Mouse (Mus musculus) embryo, embryonic 10.5 days (tissue): ENCODE results near the gene Gcn1l1.

ENCODE experiments used
- DNase-seq: peaks from one replicate; pipeline ENCODE4 v3.0.0-alpha.2; 2015; ENCODE audit warnings: low spot score

Gene Gcn1l1

GRCm38 (mm10) chr5:115534856-115535255, 30.2 kb upstream of the Gcn1l1 start:
- DNase-seq: no peak

DNA sequence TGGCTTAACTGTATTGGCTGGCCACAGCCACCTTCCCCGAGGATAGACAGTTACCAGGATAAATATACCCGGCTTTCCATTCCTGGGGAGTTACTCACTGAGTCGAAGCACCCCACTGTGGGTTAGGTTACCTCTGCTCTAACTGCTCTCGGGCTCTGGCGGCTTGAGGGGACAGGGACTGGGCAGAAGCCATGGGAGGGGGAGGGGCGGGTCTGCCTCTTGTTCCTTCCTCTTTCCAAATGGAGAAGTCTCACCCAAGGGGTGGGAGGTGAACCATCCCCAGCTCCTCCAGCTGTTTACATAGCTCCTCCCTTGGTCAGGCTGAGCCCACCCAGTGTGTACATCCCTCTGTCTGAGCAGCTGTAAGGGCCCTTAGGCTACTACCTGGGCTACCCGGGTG, 29.4 kb upstream of the Gcn1l1 start:
- DNase-seq: no peak

- no peak for DNase-seq
These were observed 26.9 kb upstream of the Gcn1l1 start for GRCm38 (mm10) chr5:115538017-115538692.

DNA sequence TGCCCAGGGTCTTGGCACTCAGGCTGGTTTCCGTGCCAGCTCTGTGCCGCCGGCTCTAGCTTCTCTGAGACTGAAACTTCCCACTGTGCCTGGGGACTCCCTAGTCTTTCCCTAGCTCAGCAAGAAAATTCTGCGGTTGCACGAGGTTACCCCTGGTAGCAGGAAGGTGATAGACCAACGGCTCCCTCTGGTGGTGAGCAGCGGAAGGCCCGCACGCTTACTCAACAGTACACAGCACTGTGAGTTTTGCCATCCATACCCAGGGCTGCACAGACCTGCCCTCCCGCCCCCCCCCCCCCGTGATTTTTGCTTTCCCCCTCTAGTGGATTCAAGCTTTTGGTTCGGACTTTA, 26.4 kb upstream of the Gcn1l1 start:
- DNase-seq: peak; percentile 93

- DNase-seq: no peak
These were observed 22.2 kb upstream of the Gcn1l1 start for GRCm38 (mm10) chr5:115542635-115543384.

DNA sequence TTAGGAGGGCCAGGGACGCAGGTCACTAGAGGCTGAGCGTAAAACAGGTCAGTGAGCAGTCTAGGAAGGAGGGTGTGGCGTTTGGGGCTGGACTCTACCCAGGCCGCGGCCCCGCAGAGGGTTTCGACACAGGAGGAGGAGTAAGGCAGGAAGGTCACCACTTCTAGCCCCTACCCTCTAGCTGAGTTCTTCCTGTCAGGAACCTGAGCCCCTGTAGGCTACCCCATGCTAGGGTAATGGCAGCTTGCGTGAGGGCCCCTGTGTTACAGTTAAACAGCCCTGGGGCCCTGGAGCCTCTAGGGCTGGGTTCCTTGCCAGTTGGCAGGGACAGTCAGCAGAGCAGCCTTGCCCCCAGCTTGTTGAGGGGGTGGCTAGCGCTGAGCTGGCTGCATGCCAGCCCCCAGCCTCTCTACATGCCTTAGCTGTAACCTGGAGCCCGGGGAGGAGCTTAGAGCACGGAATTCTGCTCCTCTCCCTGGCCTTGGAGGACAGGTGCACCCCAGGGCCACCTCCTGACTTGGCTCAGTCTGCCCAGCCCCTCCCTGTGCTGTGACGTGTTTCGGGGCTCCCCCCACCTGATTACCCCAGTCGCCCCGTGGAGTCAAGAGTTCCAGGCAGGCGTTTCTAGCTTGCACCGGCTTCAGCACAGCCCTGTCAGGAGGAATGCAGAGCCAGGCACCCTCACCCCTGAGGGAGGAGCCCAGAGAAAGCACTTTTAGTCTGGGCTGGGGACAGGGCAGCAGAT, 21.4 kb upstream of the Gcn1l1 start:
- no peak for DNase-seq

- no peak for DNase-seq
These were observed 20.3 kb upstream of the Gcn1l1 start for GRCm38 (mm10) chr5:115544655-115545185.

DNA sequence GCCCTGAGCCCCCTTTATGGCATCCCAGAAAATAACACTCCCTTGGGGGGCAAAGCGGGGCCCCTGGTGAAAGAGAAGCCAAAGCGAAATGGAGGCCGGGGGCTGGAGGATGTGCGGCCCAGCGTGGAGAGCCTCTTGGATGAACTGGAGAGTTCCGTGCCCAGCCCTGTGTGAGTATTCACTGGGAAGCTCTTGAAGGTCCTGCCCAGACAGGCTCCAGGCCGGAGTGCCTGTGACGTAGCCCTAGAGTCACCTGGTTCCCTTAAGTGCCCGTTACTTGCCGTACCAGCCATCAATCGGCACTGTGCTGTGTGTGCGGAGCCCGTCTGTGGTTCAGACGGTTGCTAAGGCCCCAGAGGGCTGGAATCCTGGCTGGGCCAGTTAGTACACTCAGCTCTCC, 19.4 kb upstream of the Gcn1l1 start:
- no peak for DNase-seq

DNA sequence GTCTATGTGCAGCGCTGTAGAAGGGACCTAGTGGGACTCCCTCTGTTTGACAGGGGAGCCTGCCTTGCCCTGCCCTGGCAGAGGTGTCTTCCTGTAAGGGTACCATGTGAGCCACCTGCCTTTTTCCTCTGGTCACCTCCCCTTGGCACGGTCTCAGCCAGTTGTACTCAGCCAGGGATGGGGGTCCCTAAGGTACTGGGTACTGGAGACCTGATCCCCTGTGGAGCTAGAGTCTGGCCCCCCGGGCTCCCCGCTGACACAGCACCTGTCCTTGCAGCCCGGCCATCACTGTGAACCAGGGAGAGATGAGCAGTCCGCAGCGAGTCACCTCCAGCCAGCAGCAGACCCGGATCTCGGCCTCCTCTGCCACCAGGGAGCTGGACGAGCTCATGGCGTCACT, 18.5 kb upstream of the Gcn1l1 start:
- no peak for DNase-seq

DNA sequence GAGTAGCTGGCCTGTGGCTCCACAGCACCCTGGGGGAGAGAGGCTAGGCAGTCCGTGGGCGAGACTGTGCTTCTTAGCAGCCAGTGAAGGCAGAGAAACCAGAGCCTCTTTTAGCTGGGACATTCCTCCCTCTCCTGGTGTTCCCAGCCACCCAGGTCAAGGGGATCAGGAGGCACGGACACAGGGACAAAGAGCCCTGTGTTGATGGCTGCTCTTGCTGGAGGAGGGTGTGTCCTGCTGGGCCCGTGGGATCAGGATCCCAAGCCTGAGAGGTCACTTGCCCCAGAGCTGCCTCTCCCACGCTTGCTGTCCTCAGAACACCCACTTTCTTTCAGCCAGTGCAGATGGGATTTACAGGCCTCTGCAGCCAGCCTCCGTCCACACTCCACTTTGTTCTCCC, 18.0 kb upstream of the Gcn1l1 start:
- no peak for DNase-seq

- no peak for DNase-seq
These were observed 17.6 kb upstream of the Gcn1l1 start for GRCm38 (mm10) chr5:115547421-115547820.

DNA sequence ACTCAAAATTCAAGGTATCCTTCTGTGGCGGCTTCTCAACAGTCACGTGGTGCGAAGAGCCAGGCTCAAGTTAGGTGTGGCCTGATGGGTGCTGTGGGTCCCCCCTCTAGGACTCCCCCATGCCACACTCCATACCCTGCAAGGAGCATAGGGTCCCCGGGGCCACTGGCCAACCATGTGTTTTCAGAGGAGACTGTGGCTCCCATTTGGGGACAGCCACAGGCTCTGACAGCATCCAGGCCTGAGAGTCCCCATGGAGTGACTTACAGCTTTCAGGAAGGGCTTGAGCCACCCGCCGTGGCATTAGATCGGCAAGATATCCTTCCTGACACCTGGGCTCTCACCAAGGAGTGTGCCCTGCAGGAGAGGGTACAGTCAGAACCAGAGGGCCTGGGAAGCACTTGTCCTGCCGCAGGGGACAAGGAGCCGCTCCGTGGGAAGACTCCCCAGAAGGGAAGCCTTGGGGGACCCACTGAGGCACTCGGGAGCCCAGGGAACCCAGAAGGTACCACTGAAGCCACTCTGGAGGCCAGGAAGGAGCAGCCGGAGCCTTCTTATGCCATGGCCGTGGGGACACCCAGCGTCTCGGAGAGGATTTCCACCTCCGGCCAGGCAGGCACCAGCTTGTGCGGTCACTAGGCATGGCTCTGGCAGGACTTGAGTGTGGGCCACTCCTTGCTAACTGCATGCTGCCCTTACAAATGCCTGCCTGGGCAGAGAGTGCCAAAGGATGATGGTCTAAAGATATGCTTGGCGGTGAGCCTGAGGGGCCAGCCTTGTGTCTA, 16.4 kb upstream of the Gcn1l1 start:
- no peak for DNase-seq

DNA sequence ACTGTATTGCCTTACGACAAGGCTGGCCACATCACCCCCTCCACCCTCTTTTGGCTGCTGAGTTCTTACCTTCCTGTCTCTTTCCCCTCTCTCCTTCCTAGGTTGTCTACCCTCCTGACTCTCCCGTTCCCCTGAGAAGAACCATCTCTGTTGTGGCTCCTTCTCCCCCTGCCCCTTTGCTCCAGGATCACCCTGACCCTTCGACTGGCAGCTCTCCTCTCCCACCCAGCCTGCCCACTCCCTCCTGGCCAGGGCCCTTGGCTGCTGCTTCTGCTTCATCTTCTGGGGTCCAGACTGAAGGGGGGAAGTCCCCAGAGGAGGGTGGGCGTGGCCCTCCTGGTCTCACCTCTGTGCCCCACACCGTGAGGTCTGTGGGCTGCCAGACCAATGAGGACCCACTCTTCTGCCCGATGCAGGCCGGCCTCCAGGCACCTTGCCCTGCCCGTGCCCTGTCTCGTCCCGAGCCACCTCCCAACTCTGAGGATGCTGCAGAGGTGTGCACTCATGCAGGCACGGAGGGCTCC, 14.5 kb upstream of the Gcn1l1 start:
- DNase-seq: no peak

- no peak for DNase-seq
These were observed 13.7 kb upstream of the Gcn1l1 start for GRCm38 (mm10) chr5:115551386-115551785.

GRCm38 (mm10) chr5:115551799-115552198, 13.3 kb upstream of the Gcn1l1 start:
- DNase-seq: no peak

- DNase-seq: no peak
These were observed 11.1 kb upstream of the Gcn1l1 start for GRCm38 (mm10) chr5:115553801-115554420.

DNA sequence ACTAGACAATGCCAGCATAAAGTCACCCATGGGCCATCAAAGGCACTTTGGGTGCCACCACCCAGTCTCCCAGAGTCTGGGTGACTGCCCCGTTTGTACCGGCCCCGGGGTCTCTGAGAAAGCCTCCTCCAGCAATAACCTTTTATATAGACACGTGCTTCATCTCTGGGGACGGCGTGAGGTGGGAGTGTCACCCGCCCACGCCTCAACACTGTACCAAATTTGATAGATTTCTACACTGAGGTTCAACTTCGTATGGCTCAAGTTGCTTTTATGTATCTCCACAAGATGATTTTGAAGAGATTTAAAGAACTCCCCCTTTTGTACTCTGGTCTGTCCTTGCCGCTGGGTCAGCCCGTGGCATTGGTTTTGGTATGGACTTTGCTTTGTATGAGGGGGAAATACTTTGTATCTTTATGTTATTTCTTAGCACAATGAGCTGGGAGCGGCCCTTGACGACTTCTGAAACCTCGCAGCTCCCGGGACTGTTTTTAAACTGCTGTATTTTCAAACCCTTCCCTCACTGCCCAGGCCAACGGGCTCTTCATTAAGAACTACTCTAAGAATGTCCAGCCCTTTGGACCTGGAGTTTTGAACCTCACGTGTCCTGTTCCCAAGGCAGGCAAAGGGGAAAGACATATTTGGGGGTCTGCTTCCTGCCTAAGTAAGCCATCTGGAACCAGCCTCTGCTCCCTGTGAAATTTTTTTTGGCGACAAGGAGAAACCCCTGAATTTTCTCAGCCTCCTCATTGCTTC, 10.3 kb upstream of the Gcn1l1 start:
- no peak for DNase-seq

GRCm38 (mm10) chr5:115556217-115556616, 8.8 kb upstream of the Gcn1l1 start:
- DNase-seq: peak; percentile 93

GRCm38 (mm10) chr5:115558182-115558794, 6.8 kb upstream of the Gcn1l1 start:
- DNase-seq: no peak
